Mouse (Mus musculus) neutrophil, adult 83 days (primary cell): ENCODE data around the gene Sptb. TPM values are rescaled to one million over a fixed set of nuclear protein-coding genes. Genes with fewer than 3 reads are reported as not detected.

Source experiments
- total RNA-seq, 2 experiments: library from RNA; stranded (reverse); gene quantifications; one replicate each; pipeline ENCODE4 v1.2.4; 2023

Sptb gene
- total RNA-seq, result 10 to 100 TPM; 25.6 to 40.5 TPM

GRCm38 (mm10) chr12:76710351-76711100 lies at the start of gene Sptb:
Gene Sptb (minus strand): TSS chr12:76710547.

GRCm38 (mm10) chr12:76530580-76531139 lies 179.7 kb downstream of the Sptb start, which contains the start of gene Plekhg3:
Gene Plekhg3 (plus strand): TSS chr12:76530891.

Other genes starting within 250 kb of the Sptb start
- 100 to 1,000 TPM in 1 of 2 experiments, 10 to 100 TPM in 1; 97.9 to 120 TPM for gene Plekhg3, start 179.7 kb downstream of the Sptb start, total RNA-seq
- gene Churc1, start 55.0 kb upstream of the Sptb start, total RNA-seq, result 10 to 100 TPM; 21.2 to 24.1 TPM
- 1 to 10 TPM; 6.2 to 9.2 TPM for gene Fntb, start 55.0 kb upstream of the Sptb start, total RNA-seq
- not detected for gene Gpx2, start 85.0 kb upstream of the Sptb start, total RNA-seq
- under 1 TPM; 0.42 to 0.46 TPM for gene Rab15, start 112.4 kb upstream of the Sptb start, total RNA-seq